Mouse (Mus musculus): ENCODE data around the gene Gm26920.
A peak's percentile ranks its signal among the peaks of the same experiment; 100 is the strongest.

The Gm26920 gene

GRCm38 (mm10) chr7:30053591-30053990 lies 36.6 kb downstream of the Gm26920 start:
- DNase-seq: no peak

GRCm38 (mm10) chr7:30050882-30051548 lies 39.2 kb downstream of the Gm26920 start, which contains the start of gene Zfp14:
Gene Zfp14, minus strand, starts transcription at chr7:30051380.
- peak; percentile 90 to 95 for DNase-seq

- DNase-seq: no peak
Measured at GRCm38 (mm10) chr7:30048126-30048525, 42.1 kb downstream of the Gm26920 start.

GRCm38 (mm10) chr7:30044354-30044753 lies 45.9 kb downstream of the Gm26920 start:
- no peak for DNase-seq

GRCm38 (mm10) chr7:30034331-30034730 lies 55.9 kb downstream of the Gm26920 start:
- no peak for DNase-seq

GRCm38 (mm10) chr7:30031379-30031778 lies 58.8 kb downstream of the Gm26920 start:
- no peak for DNase-seq

- DNase-seq: peak; percentile 33 to 35
Measured at GRCm38 (mm10) chr7:30030677-30031076, 59.5 kb downstream of the Gm26920 start.

GRCm38 (mm10) chr7:30028572-30028971 lies 61.6 kb downstream of the Gm26920 start:
- DNase-seq: no peak

- no peak for DNase-seq
Measured at GRCm38 (mm10) chr7:30027331-30027730, 62.9 kb downstream of the Gm26920 start.

- DNase-seq: peak in 1 of 2 experiments; percentile 22
Measured at GRCm38 (mm10) chr7:30025358-30025757, 64.9 kb downstream of the Gm26920 start.

- no peak for DNase-seq
Measured at GRCm38 (mm10) chr7:30023800-30024199, 66.4 kb downstream of the Gm26920 start.

GRCm38 (mm10) chr7:30023324-30023723 lies 66.9 kb downstream of the Gm26920 start:
- DNase-seq: no peak

- DNase-seq: no peak
Measured at GRCm38 (mm10) chr7:30019543-30019942, 70.7 kb downstream of the Gm26920 start.

- no peak for DNase-seq
Measured at GRCm38 (mm10) chr7:30017226-30017625, 73.0 kb downstream of the Gm26920 start.

- peak; percentile 50 to 67 for DNase-seq
Measured at GRCm38 (mm10) chr7:30012956-30013363, 77.2 kb downstream of the Gm26920 start.

GRCm38 (mm10) chr7:30010551-30011195 lies 79.5 kb downstream of the Gm26920 start:
- DNase-seq: no peak

- peak; percentile 31 to 68 for DNase-seq
Measured at GRCm38 (mm10) chr7:30009321-30010085, 80.7 kb downstream of the Gm26920 start.

- DNase-seq: no peak
Measured at GRCm38 (mm10) chr7:30008020-30008690, 82.1 kb downstream of the Gm26920 start.

GRCm38 (mm10) chr7:30007601-30008000 lies 82.6 kb downstream of the Gm26920 start:
- DNase-seq: no peak
